Mouse (Mus musculus): ENCODE measurements around the gene Ipo13. TPM values are rescaled to one million over a fixed set of nuclear protein-coding genes. Genes with fewer than 3 reads are reported as not detected.

The Ipo13 gene
- polyA plus RNA-seq, 1 experiment: 62.2 TPM

DNA sequence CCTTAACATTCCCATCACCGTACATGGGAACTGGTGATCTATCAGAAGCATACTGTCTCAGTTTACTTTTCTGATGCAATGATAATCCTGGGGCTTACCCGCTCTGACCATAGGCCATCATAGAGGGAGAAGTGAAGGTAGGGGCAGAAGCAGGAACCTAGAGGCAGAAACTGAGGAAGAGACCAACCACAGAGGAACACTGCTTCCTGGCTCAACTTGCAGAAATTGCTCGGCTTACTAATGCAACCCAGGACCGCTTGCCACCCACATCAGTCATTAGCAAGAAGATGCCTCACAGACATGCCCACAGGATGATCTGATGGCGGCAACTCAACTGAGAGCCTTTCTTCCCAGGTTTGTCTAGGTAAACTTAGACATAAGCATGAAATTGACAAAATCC, 4.0 kb upstream of the Ipo13 start:
- no peak overlapping the region for H3K4me3 ChIP-seq
- TF ChIP-seq E2F4 (IDR thresholded peaks at IDR 0.05; ENCODE audit: insufficient read depth): no peak
- TF ChIP-seq REST (IDR thresholded peaks at IDR 0.05; ENCODE audit: insufficient read depth, insufficient read length): no peak
- H3K27me3 ChIP-seq (ENCODE audit: control insufficient read depth, insufficient read depth, insufficient read length): no peaks in the 10 kb centered on the region
- no peak overlapping the region for H3ac ChIP-seq (ENCODE audit: control insufficient read depth, insufficient read length)
- peaks cover 9% of the 10 kb centered on the region for H3K79me2 ChIP-seq (ENCODE audit: control insufficient read depth, insufficient read depth)
- H3K4me2 ChIP-seq (ENCODE audit: low read depth): no peak overlapping the region
- H3K36me3 ChIP-seq (ENCODE audit: control insufficient read depth, insufficient read depth): no peaks in the 10 kb centered on the region

DNA sequence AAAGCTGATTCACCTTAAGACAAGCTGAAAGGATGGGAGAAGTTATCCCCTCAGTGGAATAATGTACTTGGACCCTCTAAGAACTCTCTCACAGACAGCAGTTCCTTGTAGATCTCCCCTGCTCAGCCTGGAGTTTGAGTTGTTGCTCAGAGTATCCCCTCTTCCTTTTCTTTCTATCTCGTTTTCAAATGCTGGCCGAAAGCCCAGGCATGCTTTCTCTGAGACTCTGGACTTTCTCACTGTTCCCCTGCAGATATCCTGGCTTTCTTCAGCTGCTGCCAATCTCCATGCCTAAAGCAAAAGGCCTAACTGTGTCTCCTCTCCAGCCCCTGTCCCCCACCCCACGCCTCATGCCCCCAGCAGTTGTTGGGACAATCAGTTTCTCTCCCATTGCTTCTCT, 3.5 kb upstream of the Ipo13 start:
- TF ChIP-seq E2F4 (IDR thresholded peaks at IDR 0.05; ENCODE audit: insufficient read depth) (no peak), REST (IDR thresholded peaks at IDR 0.05; ENCODE audit: insufficient read depth, insufficient read length) (no peak), TCF3 (IDR thresholded peaks at IDR 0.05; ENCODE audit: insufficient read length, low read depth) (no peak), POLR2AphosphoS2 (IDR thresholded peaks at IDR 0.05; ENCODE audit: insufficient read length, low read depth) (no peak), SRF (IDR thresholded peaks at IDR 0.05; ENCODE audit: control insufficient read depth, insufficient read length, low read depth) (no peak), MAX (IDR thresholded peaks at IDR 0.05; ENCODE audit: low read depth) (no peak), MYOG (IDR thresholded peaks at IDR 0.05; ENCODE audit: control insufficient read depth in 1 of 3, insufficient read depth in 1 of 3, insufficient read length in 2 of 3, low read depth in 2 of 3) (no peak), TCF12 (IDR thresholded peaks at IDR 0.05; ENCODE audit: insufficient read depth, poor library complexity, severe bottlenecking) (no peak), CEBPB (IDR thresholded peaks at IDR 0.05; ENCODE audit: insufficient read depth, poor library complexity, severe bottlenecking) (no peak), POLR2A (IDR thresholded peaks at IDR 0.05; ENCODE audit: insufficient read length, low read depth) (no peak), MYOD1 (IDR thresholded peaks at IDR 0.05; ENCODE audit: control insufficient read depth in 1 of 3, insufficient read length in 2 of 3, low read depth in 2 of 3) (no peak), USF1 (IDR thresholded peaks at IDR 0.05; ENCODE audit: low read depth) (no peak)
- Histone ChIP-seq H3K36me3 (ENCODE audit: control insufficient read depth, insufficient read depth) (no peaks in the 10 kb centered on the region), H3K27me3 (ENCODE audit: control insufficient read depth, insufficient read depth, insufficient read length) (no peaks in the 10 kb centered on the region), H3ac (ENCODE audit: control insufficient read depth, insufficient read length) (no peak overlapping the region), H3K79me2 (ENCODE audit: control insufficient read depth, insufficient read depth) (peaks cover 14% of the 10 kb centered on the region), H3K4me2 (ENCODE audit: low read depth) (no peak overlapping the region), H3K4me3 (no peak overlapping the region)

DNA sequence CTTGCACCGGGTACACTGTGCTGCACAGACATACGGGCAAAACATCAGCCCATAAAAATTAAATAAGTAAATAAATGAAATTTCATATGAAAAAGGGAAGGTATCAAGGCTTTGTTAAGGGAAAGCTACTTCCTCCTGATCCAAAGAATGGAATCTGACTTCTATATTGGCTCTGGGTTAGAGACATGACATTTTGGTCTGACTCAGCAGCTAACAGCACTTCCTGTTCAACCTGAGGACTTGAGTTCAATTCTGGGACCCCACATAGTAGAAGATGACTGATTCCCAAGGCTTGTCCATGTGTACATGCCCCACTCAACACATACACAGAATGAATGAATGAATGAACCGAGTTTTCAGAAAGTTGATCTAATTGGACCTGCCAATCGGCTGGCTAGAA, 3.0 kb upstream of the Ipo13 start:
- Histone ChIP-seq H3ac (ENCODE audit: control insufficient read depth, insufficient read length) (no peak overlapping the region), H3K36me3 (ENCODE audit: control insufficient read depth, insufficient read depth) (no peaks in the 10 kb centered on the region), H3K4me3 (no peak overlapping the region), H3K27me3 (ENCODE audit: control insufficient read depth, insufficient read depth, insufficient read length) (no peaks in the 10 kb centered on the region), H3K4me2 (ENCODE audit: low read depth) (no peak overlapping the region), H3K79me2 (ENCODE audit: control insufficient read depth, insufficient read depth) (peaks cover 18% of the 10 kb centered on the region)
- TF ChIP-seq POLR2A (IDR thresholded peaks at IDR 0.05; ENCODE audit: insufficient read length, low read depth): no peak
- no peak for TF ChIP-seq MAX (IDR thresholded peaks at IDR 0.05; ENCODE audit: low read depth)
- TF ChIP-seq POLR2AphosphoS2 (IDR thresholded peaks at IDR 0.05; ENCODE audit: insufficient read length, low read depth): no peak
- TF ChIP-seq USF1 (IDR thresholded peaks at IDR 0.05; ENCODE audit: low read depth): no peak
- no peak for TF ChIP-seq SRF (IDR thresholded peaks at IDR 0.05; ENCODE audit: control insufficient read depth, insufficient read length, low read depth)
- TF ChIP-seq TCF12 (IDR thresholded peaks at IDR 0.05; ENCODE audit: insufficient read depth, poor library complexity, severe bottlenecking): no peak
- no peak for TF ChIP-seq TCF3 (IDR thresholded peaks at IDR 0.05; ENCODE audit: insufficient read length, low read depth)
- TF ChIP-seq MYOD1 (IDR thresholded peaks at IDR 0.05; ENCODE audit: control insufficient read depth in 1 of 3, insufficient read length in 2 of 3, low read depth in 2 of 3): no peak

DNA sequence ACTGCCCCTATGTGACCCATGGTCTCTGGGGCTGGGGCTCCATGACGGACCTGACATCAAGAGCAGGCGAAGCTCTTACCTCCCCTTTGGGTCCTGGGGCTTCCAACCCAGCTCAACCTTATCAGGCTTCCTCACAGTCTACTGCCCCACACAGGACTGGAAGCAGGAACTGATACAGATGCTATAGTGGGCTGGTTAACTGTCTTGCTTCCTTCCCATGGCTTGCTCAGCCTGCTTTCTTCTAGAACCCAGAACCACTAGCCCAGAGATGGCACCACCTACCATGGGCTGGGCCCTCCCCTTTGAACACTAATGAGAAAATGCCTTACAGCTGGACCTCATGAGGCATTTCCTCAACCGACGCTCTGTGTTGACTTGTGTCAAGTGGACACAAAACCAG, 2.6 kb upstream of the Ipo13 start:
- H3K4me3 ChIP-seq: no peak overlapping the region
- no peak for TF ChIP-seq POLR2A (IDR thresholded peaks at IDR 0.05; ENCODE audit: insufficient read length, low read depth)
- no peak for TF ChIP-seq POLR2AphosphoS2 (IDR thresholded peaks at IDR 0.05; ENCODE audit: insufficient read length, low read depth)
- no peak for TF ChIP-seq REST (IDR thresholded peaks at IDR 0.05; ENCODE audit: insufficient read depth, insufficient read length)
- no peak for TF ChIP-seq MYOG (IDR thresholded peaks at IDR 0.05; ENCODE audit: control insufficient read depth in 1 of 3, insufficient read depth in 1 of 3, insufficient read length in 2 of 3, low read depth in 2 of 3)
- no peak for TF ChIP-seq CEBPB (IDR thresholded peaks at IDR 0.05; ENCODE audit: insufficient read depth, poor library complexity, severe bottlenecking)

DNA sequence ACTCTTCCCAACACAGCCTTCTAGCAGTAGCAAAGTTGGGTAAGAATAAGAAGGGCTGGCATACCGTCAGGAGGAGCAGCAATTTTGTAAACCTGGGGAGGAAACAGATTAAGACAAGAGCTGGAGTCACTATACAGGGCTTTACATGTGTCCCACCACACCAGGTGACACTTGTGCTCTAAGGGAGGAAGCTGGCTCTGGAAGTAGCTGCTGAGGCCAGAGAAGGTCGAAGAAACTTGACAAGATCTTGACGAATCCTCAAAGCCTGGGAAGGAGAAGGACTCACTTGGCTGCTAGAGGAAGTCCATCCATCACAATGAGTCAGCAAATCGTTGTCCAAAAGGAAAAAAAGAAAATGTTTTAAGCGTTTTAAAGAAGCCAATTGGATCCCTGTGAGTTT, 1.6 kb upstream of the Ipo13 start:
- Histone ChIP-seq H3K79me2 (ENCODE audit: control insufficient read depth, insufficient read depth) (peaks cover 32% of the 10 kb centered on the region), H3K36me3 (ENCODE audit: control insufficient read depth, insufficient read depth) (no peaks in the 10 kb centered on the region), H3ac (ENCODE audit: control insufficient read depth, insufficient read length) (no peak overlapping the region), H3K4me3 (peak overlapping the region; percentile 95), H3K27me3 (ENCODE audit: control insufficient read depth, insufficient read depth, insufficient read length) (no peaks in the 10 kb centered on the region), H3K4me2 (ENCODE audit: low read depth) (no peak overlapping the region)
- TF ChIP-seq MYOD1 (IDR thresholded peaks at IDR 0.05; ENCODE audit: control insufficient read depth in 1 of 3, insufficient read length in 2 of 3, low read depth in 2 of 3) (no peak), TCF3 (IDR thresholded peaks at IDR 0.05; ENCODE audit: insufficient read length, low read depth) (no peak), MYOG (IDR thresholded peaks at IDR 0.05; ENCODE audit: control insufficient read depth in 1 of 3, insufficient read depth in 1 of 3, insufficient read length in 2 of 3, low read depth in 2 of 3) (no peak), MAX (IDR thresholded peaks at IDR 0.05; ENCODE audit: low read depth) (no peak), CEBPB (IDR thresholded peaks at IDR 0.05; ENCODE audit: insufficient read depth, poor library complexity, severe bottlenecking) (no peak), REST (IDR thresholded peaks at IDR 0.05; ENCODE audit: insufficient read depth, insufficient read length) (no peak), POLR2A (IDR thresholded peaks at IDR 0.05; ENCODE audit: insufficient read length, low read depth) (no peak), E2F4 (IDR thresholded peaks at IDR 0.05; ENCODE audit: insufficient read depth) (no peak), TCF12 (IDR thresholded peaks at IDR 0.05; ENCODE audit: insufficient read depth, poor library complexity, severe bottlenecking) (no peak), POLR2AphosphoS2 (IDR thresholded peaks at IDR 0.05; ENCODE audit: insufficient read length, low read depth) (no peak), USF1 (IDR thresholded peaks at IDR 0.05; ENCODE audit: low read depth) (no peak)

More for the DNA sequence above, 2.6 kb upstream of the Ipo13 start:
- no peak overlapping the region for H3ac ChIP-seq (ENCODE audit: control insufficient read depth, insufficient read length)
- H3K79me2 ChIP-seq (ENCODE audit: control insufficient read depth, insufficient read depth): peaks cover 22% of the 10 kb centered on the region
- H3K4me2 ChIP-seq (ENCODE audit: low read depth): no peak overlapping the region
- no peaks in the 10 kb centered on the region for H3K36me3 ChIP-seq (ENCODE audit: control insufficient read depth, insufficient read depth)
- no peaks in the 10 kb centered on the region for H3K27me3 ChIP-seq (ENCODE audit: control insufficient read depth, insufficient read depth, insufficient read length)

Measured in myocyte (in vitro differentiated cells).